Comparison of ENCODE assay signal across 22 mouse cellular contexts in genomic region chr7:127187351-127187750, GRCm38 (mm10). TPM values are rescaled to one million over a fixed set of nuclear protein-coding genes. Genes with fewer than 3 reads are reported as not detected.
A peak's percentile ranks its signal among the peaks of the same experiment; 100 is the strongest.
DNase-seq lines count a peak whose midpoint lies in the region; TF ChIP-seq lines count a peak whose summit lies in the region.
"Had no signal": no experiment of that assay in that cellular context is flagged by ENCODE, and none has a peak within 500 bp of the region (broad histone marks: within the 10 kb centered on the region; RNA-seq: fewer than 3 reads in every experiment).

No protein-coding gene starts in this region.

- DNase-seq in ES-CJ7 (ENCODE audit: low read depth, low spot score) (peak; percentile 85), R1 (ENCODE audit: low read depth, low spot score) (peak; percentile 89)
- DNase-seq in induced T-regulatory cell, adult 2 months (ENCODE audit: low read depth), result peak; percentile 46
- DNase-seq in ovary, adult 18-20 months (ENCODE audit: low spot score), result no peak
- DNase-seq in urinary bladder, adult 2 months (ENCODE audit: low spot score), result no peak
- no peak for DNase-seq in heart, embryonic 10.5 days (ENCODE audit: low spot score)
- DNase-seq in adrenal gland, postnatal 14 days, result no peak
- DNase-seq: adrenal gland, adult 8-10 months; adrenal gland, postnatal 25 days; cerebellum, adult 11 months; cerebellum, adult 18-20 months; cerebellum, adult 8-10 months; cerebellum, adult 9-11 months; cerebellum, postnatal 14 days; forebrain, postnatal 0 days had no signal

- 0 out of 2 replicates have a peak overlapping the region, but pooled peaks have one; percentile 1 for H3K4me3 ChIP-seq in E14TG2a.4 (replicated peaks; ENCODE audit: low read length)
- H3K4me3 ChIP-seq in heart, embryonic 10.5 days, result no peak overlapping the region
- H3K4me3 ChIP-seq: embryonic facial prominence, embryonic 10.5 days; embryonic facial prominence, embryonic 12.5 days; forebrain, embryonic 13.5 days; forebrain, embryonic 15.5 days had no signal

- H3K4me1 ChIP-seq in E14TG2a.4 (replicated peaks; ENCODE audit: low read depth, low read length), result peaks cover 84% of the 10 kb centered on the region
- peaks cover 7% of the 10 kb centered on the region; the same call in 1 of the 2 replicates for H3K4me1 ChIP-seq in heart, embryonic 10.5 days
- H3K4me1 ChIP-seq: embryonic facial prominence, embryonic 10.5 days; embryonic facial prominence, embryonic 12.5 days; forebrain, embryonic 13.5 days; forebrain, embryonic 15.5 days had no signal

- TF ChIP-seq CTCF in E14TG2a.4 (conservative IDR thresholded peaks at IDR 0.05; ENCODE audit: low read length), result no peak

- no peaks in the 10 kb centered on the region for H3K27me3 ChIP-seq in E14TG2a.4 (ENCODE audit: insufficient read depth, low read length)
- H3K27me3 ChIP-seq in heart, embryonic 10.5 days (ENCODE audit: insufficient read depth, poor library complexity, severe bottlenecking), result no peaks in the 10 kb centered on the region
- H3K27me3 ChIP-seq: embryonic facial prominence, embryonic 12.5 days; forebrain, embryonic 13.5 days; forebrain, embryonic 15.5 days; Patski had no signal

- no peaks in the 10 kb centered on the region for H3K9me3 ChIP-seq in E14TG2a.4 (ENCODE audit: low read length)
- H3K9me3 ChIP-seq in heart, embryonic 10.5 days, result no peaks in the 10 kb centered on the region
- H3K9me3 ChIP-seq: embryonic facial prominence, embryonic 10.5 days; embryonic facial prominence, embryonic 12.5 days; forebrain, embryonic 13.5 days; forebrain, embryonic 15.5 days; G1E had no signal

- no peak overlapping the region for H3K27ac ChIP-seq in heart, embryonic 10.5 days
- H3K27ac ChIP-seq: embryonic facial prominence, embryonic 10.5 days; embryonic facial prominence, embryonic 12.5 days; forebrain, embryonic 13.5 days; forebrain, embryonic 15.5 days had no signal

- WGBS in heart, embryonic 10.5 days, result 62% methylated on average over 10 of the region's 10 CpGs

- H3K36me3 ChIP-seq in E14TG2a.4 (ENCODE audit: insufficient read depth, low read length), result peaks cover 29% of the 10 kb centered on the region
- peaks cover 13% of the 10 kb centered on the region for H3K36me3 ChIP-seq in heart, embryonic 10.5 days

RNA-seq across cellular contexts. Expression of gene Cd2bp2, which starts 8.5 kb away (rescaled TPM):
- 66.2 and 68.8 TPM in 2 replicates for polyA plus RNA-seq in urinary bladder, adult 2 months (2012; rRNA removed)
- 49.1 and 61.0 TPM in 2 replicates for polyA plus RNA-seq in heart, embryonic 10.5 days (2016; fragmentation: Nextera tagmentation; extraction: Ambion mirVana)
- 50.9 and 55.4 TPM in 2 replicates for total RNA-seq in adrenal gland, postnatal 14 days (2021)

RNA-seq across cellular contexts. Expression of gene Tbc1d10b, which starts 20.9 kb away (rescaled TPM):
- polyA plus RNA-seq in urinary bladder, adult 2 months (2012; rRNA removed), result 23.0 and 30.1 TPM in 2 replicates
- 26.4 and 28.3 TPM in 2 replicates for polyA plus RNA-seq in heart, embryonic 10.5 days (2016; fragmentation: Nextera tagmentation; extraction: Ambion mirVana)
- 38.9 and 45.6 TPM in 2 replicates for total RNA-seq in adrenal gland, postnatal 14 days (2021)

RNA-seq across cellular contexts. Expression of gene Mylpf, which starts 21.3 kb away (rescaled TPM):
- polyA plus RNA-seq in urinary bladder, adult 2 months (2012; rRNA removed), result 1.2 and 2.1 TPM in 2 replicates
- 40.4 and 51.1 TPM in 2 replicates for polyA plus RNA-seq in heart, embryonic 10.5 days (2016; fragmentation: Nextera tagmentation; extraction: Ambion mirVana)
- total RNA-seq in adrenal gland, postnatal 14 days (2021), result 4.3 and 4.9 TPM in 2 replicates

RNA-seq across cellular contexts. Expression of gene Zfp553, which starts 45.5 kb away (rescaled TPM):
- 10.0 and 10.5 TPM in 2 replicates for polyA plus RNA-seq in urinary bladder, adult 2 months (2012; rRNA removed)
- polyA plus RNA-seq in heart, embryonic 10.5 days (2016; fragmentation: Nextera tagmentation; extraction: Ambion mirVana), result 30.5 and 42.9 TPM in 2 replicates
- total RNA-seq in adrenal gland, postnatal 14 days (2021), result 10.0 and 13.8 TPM in 2 replicates

RNA-seq across cellular contexts. Expression of gene Sept1, which starts 45.6 kb away (rescaled TPM):
- polyA plus RNA-seq in urinary bladder, adult 2 months (2012; rRNA removed), result 19.4 and 22.0 TPM in 2 replicates
- 21.2 and 25.4 TPM in 2 replicates for polyA plus RNA-seq in heart, embryonic 10.5 days (2016; fragmentation: Nextera tagmentation; extraction: Ambion mirVana)
- 11.2 and 35.8 TPM in 2 replicates for total RNA-seq in adrenal gland, postnatal 14 days (2021)

Comparison
In these comparisons a context has a peak if more than half of its experiments do, and no peak if none do; other contexts are left out.
1. DNase-seq: peak in ES-CJ7 (single experiment), R1 (single experiment) and induced T-regulatory cell, adult 2 months (single experiment); none in ovary, adult 18-20 months (single experiment), urinary bladder, adult 2 months (single experiment), heart, embryonic 10.5 days (single experiment) and adrenal gland, postnatal 14 days (single experiment).
2. RNA of gene Mylpf, which starts 21.3 kb away (polyA plus RNA-seq): 40.4 to 51.1 TPM in heart, embryonic 10.5 days; 1.2 to 2.1 TPM in urinary bladder, adult 2 months; every median in the first group is over 10 times any median in the second.